ENCODE assay signal across 28 mouse cellular contexts in the genomic region with DNA sequence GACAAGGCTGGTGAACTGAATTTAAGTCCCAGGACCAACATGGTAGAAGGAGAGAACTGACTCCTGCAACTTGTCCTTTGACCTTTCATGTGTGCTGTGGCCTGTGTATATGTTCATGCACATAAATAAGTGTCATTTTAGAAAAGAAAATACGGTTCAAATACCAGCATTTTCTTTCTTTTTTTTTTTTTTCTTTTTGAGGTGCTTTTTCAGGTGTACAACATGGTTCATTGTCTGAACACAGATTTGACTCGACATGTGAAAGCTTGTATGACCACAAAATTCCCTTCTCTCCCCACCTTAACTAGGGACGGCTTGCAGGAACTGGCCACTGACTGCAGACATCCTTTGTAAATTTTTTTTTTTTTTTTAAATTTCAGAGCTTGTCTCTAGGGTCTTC. TPM values are rescaled to one million over a fixed set of nuclear protein-coding genes. Genes with fewer than 3 reads are reported as not detected.
DNase-seq lines count a peak whose midpoint lies in the region; ATAC-seq and TF ChIP-seq lines count a peak whose summit lies in the region.
"Had no signal": no experiment of that assay in that cellular context is flagged by ENCODE, and none has a peak within 500 bp of the region (broad histone marks: within the 10 kb centered on the region; RNA-seq: fewer than 3 reads in every experiment).

No protein-coding gene starts in this region.

- no peak overlapping the region for H3K9ac ChIP-seq in heart, embryonic 16.5 days (ENCODE audit: low read length)
- H3K9ac ChIP-seq in heart, embryonic 12.5 days = no peak overlapping the region
- H3K9ac ChIP-seq: embryonic facial prominence, embryonic 12.5 days; forebrain, embryonic 12.5 days; forebrain, embryonic 15.5 days; heart, embryonic 15.5 days; hindbrain, embryonic 14.5 days had no signal

- H3K4me2 ChIP-seq in heart, embryonic 16.5 days (ENCODE audit: low read depth, low read length) = no peak overlapping the region
- no peak overlapping the region for H3K4me2 ChIP-seq in heart, embryonic 12.5 days
- H3K4me2 ChIP-seq: embryonic facial prominence, embryonic 12.5 days; forebrain, embryonic 12.5 days; forebrain, embryonic 15.5 days; heart, embryonic 15.5 days; hindbrain, embryonic 14.5 days had no signal

- TF ChIP-seq CTCF in thymus, adult 2 months (IDR thresholded peaks at IDR 0.05; ENCODE audit: borderline replicate concordance, control insufficient read depth, extremely low read depth, insufficient read depth, low read length, poor library complexity) = no peak
- no peak for TF ChIP-seq CTCF in bone marrow, adult 2 months (IDR thresholded peaks at IDR 0.05; ENCODE audit: control insufficient read depth, insufficient read depth, low read length)

- peaks cover 21% of the 10 kb centered on the region for H3K4me1 ChIP-seq in heart, embryonic 16.5 days (ENCODE audit: control insufficient read depth, insufficient read depth, low read length)
- peaks cover 54% of the 10 kb centered on the region for H3K4me1 ChIP-seq in heart, embryonic 12.5 days (replicated peaks)
- peaks cover 31% of the 10 kb centered on the region for H3K4me1 ChIP-seq in thymus, adult 2 months (replicated peaks; ENCODE audit: control insufficient read depth, insufficient read depth, low read length)
- peaks cover 4% of the 10 kb centered on the region; the same call in 1 of the 2 replicates for H3K4me1 ChIP-seq in bone marrow, adult 2 months (ENCODE audit: control insufficient read depth, insufficient read depth, low read length)

- peaks cover 5% of the 10 kb centered on the region for H3K36me3 ChIP-seq in heart, embryonic 16.5 days (ENCODE audit: control insufficient read depth, insufficient read depth)
- peaks cover 25% of the 10 kb centered on the region for H3K36me3 ChIP-seq in heart, embryonic 12.5 days
- H3K36me3 ChIP-seq in thymus, adult 2 months (ENCODE audit: control insufficient read depth, insufficient read depth, low read length) = peaks cover 5% of the 10 kb centered on the region; the same call in 1 of the 2 replicates
- H3K36me3 ChIP-seq: forebrain, embryonic 12.5 days; forebrain, embryonic 15.5 days; heart, embryonic 15.5 days had no signal

- no peak for DNase-seq in thymus, adult 2 months
- no peak for DNase-seq in thymus, postnatal 0 days (ENCODE audit: low spot score)
- DNase-seq in cerebellum, postnatal 36 days = no peak
- DNase-seq: adrenal gland, postnatal 10 days; adrenal gland, postnatal 36 days; cerebellum, adult 11-12 months; cerebellum, adult 8-10 months; cerebellum, postnatal 10 days; gastrocnemius, postnatal 25 days; heart, adult 18-20 months; heart, postnatal 14 days; heart, postnatal 4 days had no signal

- no peak for TF ChIP-seq POLR2A in thymus, adult 2 months (IDR thresholded peaks at IDR 0.05; ENCODE audit: control insufficient read depth, extremely low read depth, insufficient read depth, low read length, poor library complexity)
- TF ChIP-seq POLR2A in bone marrow, adult 2 months (IDR thresholded peaks at IDR 0.05; ENCODE audit: borderline replicate concordance, control insufficient read depth, low read depth, low read length) = no peak

- H3K27ac ChIP-seq in heart, embryonic 16.5 days (ENCODE audit: low read length) = peak overlapping the region; percentile 9; the same call in 1 of the 2 replicates
- no peak overlapping the region for H3K27ac ChIP-seq in heart, embryonic 12.5 days (ENCODE audit: poor library complexity, severe bottlenecking)
- H3K27ac ChIP-seq in thymus, adult 2 months (ENCODE audit: control insufficient read depth, insufficient read depth, low read length) = peak overlapping the region; percentile 57
- H3K27ac ChIP-seq in bone marrow, adult 2 months (ENCODE audit: control insufficient read depth, insufficient read depth, low read depth, low read length, poor library complexity) = peak overlapping the region; percentile 44; the same call in 1 of the 2 replicates
- H3K27ac ChIP-seq: forebrain, embryonic 12.5 days; forebrain, embryonic 15.5 days; heart, embryonic 15.5 days; hindbrain, embryonic 14.5 days; hindbrain, postnatal 0 days had no signal

- no peak for ATAC-seq in heart, embryonic 16.5 days (replicated peaks; ENCODE audit: extremely low read depth, insufficient read depth, low FRiP score)
- ATAC-seq in heart, embryonic 12.5 days (ENCODE audit: insufficient number of reproducible peaks, low FRiP score) = no peak
- ATAC-seq: CD4-positive, CD25-positive, alpha-beta regulatory T cell, adult 4 months; forebrain, embryonic 15.5 days; hindbrain, postnatal 0 days; inflammation-experienced regulatory T-cells, adult 6 months; intestine, embryonic 16.5 days; Patski had no signal

- no peaks in the 10 kb centered on the region for H3K27me3 ChIP-seq in heart, embryonic 16.5 days (ENCODE audit: control insufficient read depth, insufficient read depth, low read length)
- H3K27me3 ChIP-seq in heart, embryonic 12.5 days (replicated peaks) = no peaks in the 10 kb centered on the region
- no peaks in the 10 kb centered on the region for H3K27me3 ChIP-seq in thymus, adult 2 months (ENCODE audit: control insufficient read depth, insufficient read depth, low read length)
- H3K27me3 ChIP-seq: embryonic facial prominence, embryonic 12.5 days; forebrain, embryonic 12.5 days; forebrain, embryonic 15.5 days; heart, embryonic 15.5 days; Patski had no signal

- 67% methylated on average over 3 of the region's 3 CpGs for WGBS in heart, embryonic 16.5 days
- WGBS in heart, embryonic 12.5 days = 76% methylated on average over 3 of the region's 3 CpGs
- 26% methylated on average over 3 of the region's 3 CpGs for WGBS in thymus, adult 2 months
- WGBS in bone marrow, adult 2 months = 47% methylated on average over 3 of the region's 3 CpGs

- no peak overlapping the region for H3K4me3 ChIP-seq in heart, embryonic 16.5 days (ENCODE audit: low read length)
- no peak overlapping the region for H3K4me3 ChIP-seq in heart, embryonic 12.5 days
- no peak overlapping the region for H3K4me3 ChIP-seq in thymus, adult 2 months (ENCODE audit: control insufficient read depth, insufficient read depth, low read length)
- no peak overlapping the region for H3K4me3 ChIP-seq in bone marrow, adult 2 months (replicated peaks; ENCODE audit: control insufficient read depth, low read depth, low read length)
- H3K4me3 ChIP-seq: embryonic facial prominence, embryonic 12.5 days; erythroblast, embryonic 14.5 days; forebrain, embryonic 12.5 days; forebrain, embryonic 15.5 days; heart, embryonic 10.5 days; heart, embryonic 15.5 days had no signal

- no peaks in the 10 kb centered on the region for H3K9me3 ChIP-seq in heart, embryonic 16.5 days (replicated peaks; ENCODE audit: control insufficient read depth, low read length)
- no peaks in the 10 kb centered on the region for H3K9me3 ChIP-seq in heart, embryonic 12.5 days (replicated peaks)
- H3K9me3 ChIP-seq: embryonic facial prominence, embryonic 12.5 days; forebrain, embryonic 12.5 days; forebrain, embryonic 15.5 days; heart, embryonic 10.5 days; heart, embryonic 15.5 days had no signal

RNA-seq across cellular contexts. Expression of gene Klhl42, which starts 5.8 kb away (rescaled TPM):
- 3.8 and 4.3 TPM in 2 replicates for polyA plus RNA-seq in heart, embryonic 16.5 days (2015; fragmentation: Nextera tagmentation; extraction: Ambion mirVana)
- polyA plus RNA-seq in heart, embryonic 12.5 days (2016; fragmentation: Nextera tagmentation; extraction: Ambion mirVana) = 7.4 and 7.9 TPM in 2 replicates
- 27.2 and 33.8 TPM in 2 replicates for polyA plus RNA-seq in thymus, adult 2 months (2012; rRNA removed)
- 7.3 and 7.7 TPM in 2 replicates for polyA plus RNA-seq in thymus, postnatal 0 days (2015; fragmentation: Nextera tagmentation; extraction: Ambion mirVana)
- polyA plus RNA-seq in bone marrow, adult 2 months (2011; ENCODE audit: insufficient read depth, insufficient read length, low replicate concordance, missing spikeins) = 1.3 and 3.9 TPM in 2 replicates

RNA-seq across cellular contexts. Expression of gene Mansc4, which starts 10.1 kb away (rescaled TPM):
- polyA plus RNA-seq in heart, embryonic 16.5 days (2015; fragmentation: Nextera tagmentation; extraction: Ambion mirVana) = 1.1 and 1.2 TPM in 2 replicates
- polyA plus RNA-seq in heart, embryonic 12.5 days (2016; fragmentation: Nextera tagmentation; extraction: Ambion mirVana) = 0.46 and 0.67 TPM in 2 replicates
- polyA plus RNA-seq in thymus, adult 2 months (2012; rRNA removed) = 2.8 and 2.9 TPM in 2 replicates
- 2.3 and 2.4 TPM in 2 replicates for polyA plus RNA-seq in thymus, postnatal 0 days (2015; fragmentation: Nextera tagmentation; extraction: Ambion mirVana)
- not detected in 2 replicates for polyA plus RNA-seq in bone marrow, adult 2 months (2011; ENCODE audit: insufficient read depth, insufficient read length, low replicate concordance, missing spikeins)
- polyA plus RNA-seq: erythroblast, embryonic 14.5 days; G1E had no signal

RNA-seq across cellular contexts. Expression of gene Mrps35, which starts 54.4 kb away (rescaled TPM):
- polyA plus RNA-seq in heart, embryonic 16.5 days (2015; fragmentation: Nextera tagmentation; extraction: Ambion mirVana) = 154 and 155 TPM in 2 replicates
- 110 and 119 TPM in 2 replicates for polyA plus RNA-seq in heart, embryonic 12.5 days (2016; fragmentation: Nextera tagmentation; extraction: Ambion mirVana)
- 8.4 and 9.4 TPM in 2 replicates for polyA plus RNA-seq in thymus, adult 2 months (2012; rRNA removed)
- 105 and 111 TPM in 2 replicates for polyA plus RNA-seq in thymus, postnatal 0 days (2015; fragmentation: Nextera tagmentation; extraction: Ambion mirVana)
- 32.3 and 41.9 TPM in 2 replicates for polyA plus RNA-seq in bone marrow, adult 2 months (2011; ENCODE audit: insufficient read depth, insufficient read length, low replicate concordance, missing spikeins)
